Mouse (Mus musculus) cerebellum, adult 9-11 months (tissue): ENCODE measurements at regions not wholly inside any gene's neighbourhood (a gene's known extent, or its start where the extent isn't known, plus 50 kb on each side); places are given as distances from the start of the nearest gene placed in this dataset.

Source experiments
- DNase-seq: peaks from one replicate; pipeline ENCODE4 v3.0.0; 2022

DNA sequence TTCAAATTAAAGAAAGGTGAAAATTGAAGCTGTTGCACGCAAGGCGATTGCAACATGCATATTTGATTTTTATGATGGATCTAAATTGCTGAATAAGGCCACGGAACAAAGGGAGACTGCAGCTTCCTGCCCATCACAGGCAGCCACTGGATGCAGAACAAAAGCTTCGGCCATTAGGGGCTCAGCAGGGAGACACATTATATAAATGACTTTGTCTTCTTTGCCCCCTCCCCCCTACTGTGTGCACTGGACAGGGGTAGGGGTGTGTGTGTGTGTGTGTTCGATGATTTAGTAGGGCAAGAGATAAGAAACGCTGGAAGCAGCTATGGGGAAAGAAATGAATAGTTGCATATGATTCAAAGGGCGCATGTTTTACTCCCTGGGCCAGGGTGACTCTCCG is 481.2 kb upstream of the Pmfbp1 start:
- DNase-seq: no peak

DNA sequence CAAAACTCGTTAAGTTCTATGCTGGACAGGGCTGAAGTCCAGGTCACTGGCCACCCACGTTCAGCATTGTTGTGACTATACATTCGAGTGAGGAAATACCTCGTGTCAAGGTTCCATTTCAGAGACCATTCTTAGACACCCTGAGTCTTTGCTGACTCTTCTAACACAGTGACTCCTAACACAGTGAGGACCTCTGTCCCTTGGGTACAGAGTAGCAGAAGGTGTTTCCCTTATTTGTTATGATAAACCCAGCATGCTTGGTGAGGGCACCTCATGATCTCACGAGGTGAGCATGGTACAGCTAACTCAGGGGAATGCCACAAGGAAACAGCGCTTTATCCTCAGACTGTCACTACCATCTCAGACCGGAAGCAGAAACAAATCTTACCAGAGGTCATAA is 480.2 kb upstream of the Pmfbp1 start:
- DNase-seq: no peak

DNA sequence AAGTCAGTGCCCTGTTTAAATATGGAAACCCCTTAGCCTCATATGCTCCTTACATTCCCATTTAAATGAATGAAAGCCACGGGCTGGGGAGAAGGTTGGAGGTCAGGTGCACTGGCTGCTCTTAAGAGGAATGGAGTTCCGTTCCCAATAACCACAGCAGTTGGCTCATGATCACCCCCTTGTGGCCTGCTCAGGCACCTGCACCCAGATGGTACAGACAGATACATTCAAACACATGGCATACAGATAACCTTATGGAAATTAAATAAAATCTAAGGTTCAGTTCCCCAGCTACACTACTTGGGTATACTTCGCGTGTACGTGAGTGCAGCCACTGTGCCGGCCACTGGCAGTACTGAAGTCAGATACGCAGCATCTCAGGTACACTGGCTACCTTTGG is 479.1 kb upstream of the Pmfbp1 start:
- no peak for DNase-seq

DNA sequence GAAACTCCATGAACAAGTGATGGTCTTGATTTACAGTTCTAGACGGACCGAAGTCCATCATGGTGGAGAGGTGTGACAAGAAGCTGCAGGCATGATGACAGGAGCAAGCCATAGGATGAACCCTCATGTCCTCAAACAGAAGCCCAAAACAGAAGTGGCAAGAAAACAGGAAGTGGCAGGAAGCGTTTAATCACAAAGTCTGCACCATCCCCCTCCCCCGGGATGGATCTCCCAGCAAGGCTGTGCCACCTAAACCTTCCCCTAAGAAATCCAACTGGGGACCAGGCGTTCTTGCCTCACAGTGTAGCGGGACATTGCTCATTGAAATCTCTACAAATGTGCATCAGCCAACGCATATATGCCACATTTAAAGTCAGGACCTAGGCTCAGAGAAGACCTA is 474.3 kb upstream of the Pmfbp1 start:
- no peak for DNase-seq

DNA sequence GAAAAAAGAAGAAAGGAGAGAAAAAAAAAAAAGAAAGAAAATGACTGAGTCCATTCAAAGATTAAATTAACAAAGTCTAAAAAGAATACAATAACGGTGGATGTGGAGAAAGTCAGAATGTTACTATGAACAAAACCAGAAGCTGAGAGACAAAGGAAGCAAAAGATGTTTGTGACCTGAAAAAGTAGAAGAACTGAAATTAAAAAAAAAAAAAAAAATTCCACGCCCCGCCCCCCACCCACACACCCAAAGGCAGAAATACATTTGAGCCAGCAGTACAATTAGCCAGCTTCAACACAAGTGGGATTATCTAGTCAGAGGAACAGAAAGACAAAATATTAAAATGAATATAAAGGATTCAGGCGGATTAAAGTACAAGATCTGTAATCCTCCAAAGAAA is 473.7 kb upstream of the Pmfbp1 start:
- DNase-seq: no peak

DNA sequence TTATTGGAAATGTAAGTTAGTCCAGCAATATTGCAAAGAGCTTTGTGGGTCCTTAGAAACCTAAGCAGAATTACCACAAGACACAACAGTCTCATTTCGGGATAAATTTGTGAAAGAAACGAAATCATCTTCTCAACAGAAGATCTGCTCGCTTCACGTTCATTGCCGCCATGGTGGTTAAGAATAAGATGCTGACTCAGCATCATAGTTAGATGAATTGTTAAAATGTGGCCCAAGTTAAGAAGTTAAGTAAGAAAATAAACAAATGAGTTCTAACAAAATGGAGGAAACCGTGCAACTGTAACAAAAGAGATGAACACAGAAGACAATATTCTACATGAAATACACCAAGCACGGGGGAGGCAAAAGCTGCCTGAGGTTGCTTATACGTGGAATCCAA is 465.9 kb upstream of the Pmfbp1 start:
- DNase-seq: no peak

DNA sequence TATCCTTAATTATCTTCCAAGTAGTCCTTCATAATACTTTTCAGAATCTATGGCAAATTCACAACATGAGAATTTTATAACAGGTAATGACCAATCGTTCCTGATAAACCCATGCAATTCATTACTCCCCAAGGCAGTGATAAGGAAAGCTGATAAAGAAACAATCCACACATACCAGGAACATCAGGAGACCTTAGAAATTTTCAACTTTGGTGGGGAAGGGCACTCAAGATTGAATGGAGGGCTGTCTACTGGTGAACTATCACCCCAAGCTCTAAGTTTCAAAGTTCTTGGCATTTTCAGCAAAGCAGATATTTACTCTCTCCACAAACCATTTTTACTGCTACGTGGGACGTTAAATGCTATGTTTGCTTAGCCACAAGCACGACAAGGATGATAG is 440.2 kb upstream of the Pmfbp1 start:
- DNase-seq: no peak

DNA sequence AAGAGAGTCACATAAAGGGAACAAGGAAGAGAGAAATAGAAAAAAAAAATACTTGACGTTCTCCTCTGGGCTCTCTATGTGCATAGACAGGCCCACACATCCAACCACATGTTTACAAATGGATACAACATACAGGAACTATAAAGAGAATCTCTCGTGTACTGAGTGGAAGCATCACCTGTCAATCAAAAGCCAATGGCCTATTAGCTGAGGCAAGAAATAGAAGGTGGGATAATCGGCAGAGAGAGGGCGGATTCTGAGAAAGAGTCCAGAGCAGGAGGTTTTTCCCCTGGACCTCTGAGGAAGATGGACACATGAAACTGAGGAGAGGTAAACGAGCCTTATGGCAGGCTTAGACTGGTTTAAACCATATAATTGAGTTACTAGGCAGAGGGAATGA is 434.7 kb upstream of the Pmfbp1 start:
- no peak for DNase-seq

DNA sequence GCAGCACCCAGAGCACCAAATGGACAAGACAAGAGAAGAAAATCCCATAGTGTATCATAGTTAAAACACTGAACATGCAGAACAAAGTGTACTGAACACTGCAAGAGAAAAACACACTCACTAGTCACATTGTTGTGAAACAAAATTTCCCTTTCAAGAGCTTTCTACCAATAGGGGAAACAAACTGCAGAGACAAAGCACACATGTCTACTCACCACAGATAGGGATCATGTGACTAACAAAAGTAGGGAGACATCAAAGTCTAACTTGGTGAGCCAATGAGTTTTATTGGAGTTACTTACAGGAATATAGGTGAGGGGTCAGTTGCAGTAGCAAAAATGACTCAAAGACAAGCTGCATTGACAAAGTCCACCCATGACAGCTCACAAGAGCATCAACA is 431.5 kb upstream of the Pmfbp1 start:
- no peak for DNase-seq

DNA sequence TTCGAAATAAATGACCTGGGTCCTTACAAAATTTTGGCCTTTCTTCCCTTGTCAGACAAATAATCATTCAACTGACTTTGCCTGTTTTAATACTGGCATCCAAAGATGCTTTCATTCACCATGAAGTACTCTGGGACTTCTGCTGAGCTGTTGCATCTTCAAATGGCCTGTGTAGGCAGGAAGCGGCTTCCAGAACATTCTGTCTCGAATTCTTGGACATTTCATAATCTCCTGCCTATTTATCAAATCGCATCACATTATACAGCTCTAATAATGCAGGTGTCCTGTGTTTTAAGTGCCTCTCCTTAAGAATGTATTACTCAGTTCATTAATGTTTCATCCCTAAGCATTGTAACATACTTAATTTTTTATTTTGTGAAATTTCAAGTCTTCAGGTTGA is 420.1 kb upstream of the Pmfbp1 start:
- no peak for DNase-seq

DNA sequence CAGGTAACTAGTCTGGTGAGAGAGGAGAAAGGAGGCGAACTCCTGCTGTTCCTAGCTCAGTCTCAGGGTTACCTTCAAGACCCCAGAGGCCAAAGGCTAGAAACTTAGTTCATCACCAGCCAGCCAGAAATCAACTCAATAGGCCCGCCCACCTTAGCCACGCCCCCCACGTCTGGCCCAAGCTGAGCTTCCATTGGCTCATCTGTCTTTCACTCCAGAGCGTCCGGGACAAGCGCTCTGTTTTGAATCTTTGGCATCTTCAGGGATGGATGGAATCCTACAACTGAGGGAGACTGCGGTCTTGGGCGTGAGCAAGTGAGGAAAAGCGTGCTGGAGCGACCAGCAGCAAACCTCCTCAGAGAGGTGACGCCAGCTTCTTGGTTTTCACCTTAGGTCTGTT is 418.8 kb upstream of the Pmfbp1 start:
- DNase-seq: no peak

DNA sequence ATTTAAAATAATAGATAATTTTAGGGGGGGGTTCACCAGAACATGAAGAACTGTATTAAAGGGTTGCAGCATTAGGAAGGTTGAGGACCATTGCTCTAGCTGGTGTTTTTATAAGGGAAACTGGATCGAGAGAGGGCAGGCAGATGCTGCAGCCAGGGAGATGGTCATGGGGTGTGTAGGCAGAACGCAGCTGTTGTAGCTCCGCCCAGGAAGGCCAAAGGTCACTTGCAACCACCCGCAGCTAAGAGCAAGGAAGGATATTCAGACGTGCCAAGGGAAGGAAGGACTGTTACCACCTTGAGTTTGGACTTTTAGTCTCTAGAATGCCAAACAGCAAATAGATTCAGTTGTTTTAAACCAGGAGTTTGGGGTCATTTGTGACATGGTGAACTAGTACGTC is 414.6 kb upstream of the Pmfbp1 start:
- no peak for DNase-seq

DNA sequence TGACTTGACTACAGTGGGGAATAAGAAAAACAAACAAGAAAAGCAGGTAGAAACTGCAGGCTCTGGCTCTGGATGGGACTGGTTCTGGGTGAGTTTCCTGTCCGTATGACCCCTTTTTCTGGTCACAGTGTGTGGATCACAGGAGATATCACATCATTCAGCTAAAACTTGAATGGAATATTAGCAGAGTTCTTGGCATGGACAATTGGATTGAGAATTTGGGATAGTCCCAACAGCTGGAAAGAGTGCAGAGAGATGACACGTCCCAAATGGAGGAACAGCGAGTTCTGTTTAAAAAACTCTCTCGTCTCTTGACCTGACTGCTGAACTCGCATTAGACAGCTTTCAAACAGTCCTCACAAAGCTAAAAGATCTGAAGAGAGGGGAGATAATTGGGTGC is 412.5 kb upstream of the Pmfbp1 start:
- no peak for DNase-seq

DNA sequence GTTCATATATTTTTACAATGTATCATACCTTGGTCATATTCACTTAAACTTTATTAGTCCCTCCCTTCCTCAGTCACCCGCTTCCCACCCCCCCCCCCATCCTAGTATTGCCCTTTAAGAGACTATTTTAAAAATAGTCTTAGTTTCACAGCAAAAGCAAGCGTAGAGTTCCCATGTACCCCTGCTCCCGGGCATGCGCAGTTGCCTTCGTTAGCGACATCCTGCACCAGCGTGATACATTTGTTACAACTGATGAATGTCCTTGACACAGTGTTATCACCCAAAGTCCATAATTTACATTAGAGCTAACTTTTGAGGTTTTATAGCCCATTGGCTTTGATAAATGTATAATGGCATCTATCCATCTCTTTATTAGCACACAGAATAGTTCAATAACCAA is 408.7 kb upstream of the Pmfbp1 start:
- DNase-seq: no peak

DNA sequence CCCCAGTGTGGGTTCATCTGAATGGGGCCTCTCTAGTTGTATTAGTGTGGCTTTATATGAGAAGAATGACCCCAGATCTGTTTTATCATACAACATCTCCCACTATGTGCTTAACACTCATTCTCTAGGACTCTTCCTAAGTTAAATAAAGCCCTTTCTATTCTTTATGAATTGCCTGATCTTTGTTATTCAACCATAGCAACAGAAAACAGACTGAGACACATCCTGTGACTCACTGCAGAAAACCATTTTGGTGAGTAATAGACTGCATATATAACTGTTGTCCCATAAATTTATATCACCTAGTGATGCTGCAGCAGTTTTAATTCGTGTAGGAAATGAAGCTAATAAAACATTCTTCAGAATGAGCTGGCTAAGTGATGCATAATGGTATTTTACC is 406.0 kb upstream of the Pmfbp1 start:
- no peak for DNase-seq

DNA sequence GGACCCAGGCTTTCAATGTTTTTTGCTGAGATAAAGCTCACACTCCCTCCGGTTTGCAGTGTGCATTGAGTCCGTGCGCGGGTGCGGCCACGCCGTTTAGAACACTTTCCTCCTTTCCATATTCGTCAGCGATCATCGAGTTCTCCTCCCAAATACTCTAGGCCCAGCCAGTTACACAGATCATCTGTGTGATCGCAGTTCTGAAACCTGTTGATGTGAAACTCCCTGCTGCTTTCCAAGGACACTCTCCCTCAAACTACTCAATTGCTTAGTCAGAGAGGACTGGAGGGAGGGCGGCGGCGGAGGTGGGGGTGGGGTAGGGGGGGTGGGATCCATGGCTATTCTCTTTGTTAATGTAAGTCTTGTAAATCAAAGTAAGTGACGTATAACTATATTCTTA is 394.2 kb upstream of the Pmfbp1 start:
- DNase-seq: no peak

DNA sequence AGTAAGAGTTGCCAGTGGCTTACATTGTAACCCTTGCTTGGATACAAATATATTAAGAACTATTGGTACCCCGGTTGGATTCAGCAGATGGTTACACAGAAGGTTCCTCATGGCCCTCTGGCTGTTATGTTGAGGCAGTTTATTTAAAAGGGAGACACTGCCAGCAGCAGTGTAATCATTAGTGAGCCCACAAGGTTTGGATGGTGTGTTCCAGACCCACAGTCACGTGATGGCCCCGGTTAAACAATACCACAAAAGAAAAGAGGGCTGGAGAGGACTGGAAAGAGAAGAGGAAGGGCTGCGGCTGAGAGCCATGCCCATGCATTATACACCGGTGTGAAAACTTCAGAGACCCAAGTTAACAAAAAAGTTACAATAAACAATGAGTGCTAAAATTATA is 392.4 kb upstream of the Pmfbp1 start:
- no peak for DNase-seq

DNA sequence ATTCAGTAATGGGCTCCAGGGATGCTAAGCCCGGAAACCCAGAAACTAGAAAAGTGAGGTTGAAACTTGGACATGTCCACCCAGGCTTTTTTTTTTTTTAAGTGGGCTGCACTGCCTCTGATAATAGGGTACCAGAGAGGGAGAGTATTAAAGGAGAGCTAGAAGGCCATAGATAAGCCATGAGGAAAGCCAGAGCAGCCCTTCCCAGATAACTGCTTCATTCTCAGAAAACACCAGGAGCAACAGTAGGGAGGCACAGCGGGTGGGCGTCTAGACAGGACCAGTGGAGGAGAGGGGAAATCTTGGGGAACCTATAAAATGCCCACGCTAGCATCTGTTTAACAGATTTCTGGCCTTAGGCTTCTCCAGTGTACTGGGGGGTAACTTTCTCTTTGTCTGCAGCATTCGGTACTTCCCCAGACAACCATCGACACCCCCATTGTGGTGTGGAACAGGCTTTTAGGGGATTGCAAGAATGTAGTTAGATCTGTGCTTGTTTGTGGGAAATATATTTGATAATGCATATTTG is 389.0 kb upstream of the Pmfbp1 start:
- no peak for DNase-seq

DNA sequence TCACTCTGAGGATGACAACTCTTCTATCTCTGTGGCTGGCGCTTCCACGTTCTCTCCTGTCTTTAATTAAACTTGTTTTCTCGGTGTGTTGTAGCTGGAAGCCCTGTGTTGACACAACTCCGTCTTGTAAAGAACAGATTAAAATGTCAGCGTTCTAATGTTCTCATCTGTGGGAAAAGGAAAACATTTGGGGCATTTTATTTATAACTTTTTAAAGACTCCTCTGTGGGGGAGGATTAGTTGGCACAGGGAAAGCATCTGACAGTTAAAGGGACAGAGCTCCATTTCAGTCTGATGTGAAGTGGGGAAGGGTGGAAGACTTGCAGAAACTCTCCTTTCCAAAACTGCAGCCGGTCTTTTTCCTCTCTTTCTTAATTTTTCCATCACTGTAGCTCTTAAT is 388.1 kb upstream of the Pmfbp1 start:
- no peak for DNase-seq

DNA sequence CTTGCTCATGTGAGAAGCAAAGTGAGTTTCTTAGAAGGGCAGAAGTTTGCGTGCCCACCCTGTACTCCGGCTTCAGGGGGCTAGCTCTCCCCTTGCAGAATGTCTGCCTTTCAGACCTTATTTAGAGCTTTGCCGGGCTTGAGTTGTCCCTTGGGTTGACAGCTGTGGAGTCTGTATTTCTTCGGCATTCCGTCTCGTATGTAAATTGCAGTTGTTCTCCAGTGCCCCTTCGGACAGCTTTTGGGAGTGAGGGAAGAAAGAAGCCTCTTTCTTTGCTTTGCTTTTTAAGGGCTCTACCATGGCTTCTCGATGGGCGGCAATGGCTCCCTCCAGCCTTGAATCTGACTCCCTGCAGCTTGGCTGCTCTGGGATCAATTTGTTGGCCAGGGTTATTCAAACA is 386.9 kb upstream of the Pmfbp1 start:
- no peak for DNase-seq

DNA sequence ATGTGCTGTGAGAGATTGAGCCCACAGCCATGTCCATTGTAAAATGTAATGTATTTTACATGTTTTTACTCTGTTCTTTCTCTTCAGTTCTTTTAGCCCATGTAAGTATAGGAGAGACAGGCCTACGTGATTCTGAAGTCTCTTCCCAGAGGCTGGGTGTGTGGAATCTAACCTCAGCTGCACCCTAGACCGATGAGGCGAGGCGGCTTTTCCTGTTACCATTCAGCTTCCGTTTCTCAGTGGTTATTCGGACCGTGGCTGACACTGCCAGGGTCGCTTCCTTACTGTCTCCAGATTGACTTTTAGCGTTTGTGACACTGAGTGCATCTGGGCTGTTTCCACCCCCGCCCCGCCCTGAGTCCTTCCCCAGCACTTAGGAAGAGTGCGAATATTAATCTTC is 386.1 kb upstream of the Pmfbp1 start:
- no peak for DNase-seq

DNA sequence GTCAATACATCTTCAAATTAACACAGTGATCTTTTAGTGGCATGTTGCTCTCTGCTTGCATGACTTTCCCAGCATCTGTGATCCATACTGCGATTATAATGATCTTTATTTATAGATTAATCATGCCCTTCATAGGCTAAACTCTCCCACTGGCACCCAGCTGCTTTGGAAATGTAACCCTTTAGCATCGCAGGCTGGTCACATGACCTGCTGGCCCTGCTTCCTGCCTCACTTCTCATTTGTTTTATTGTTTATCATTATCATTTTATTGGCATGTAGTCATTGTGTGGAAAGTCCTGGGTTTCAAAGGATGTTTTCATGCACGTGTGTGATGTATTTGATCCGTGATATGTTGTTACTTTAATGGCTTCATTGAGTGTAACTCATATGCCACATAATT is 384.4 kb upstream of the Pmfbp1 start:
- no peak for DNase-seq

DNA sequence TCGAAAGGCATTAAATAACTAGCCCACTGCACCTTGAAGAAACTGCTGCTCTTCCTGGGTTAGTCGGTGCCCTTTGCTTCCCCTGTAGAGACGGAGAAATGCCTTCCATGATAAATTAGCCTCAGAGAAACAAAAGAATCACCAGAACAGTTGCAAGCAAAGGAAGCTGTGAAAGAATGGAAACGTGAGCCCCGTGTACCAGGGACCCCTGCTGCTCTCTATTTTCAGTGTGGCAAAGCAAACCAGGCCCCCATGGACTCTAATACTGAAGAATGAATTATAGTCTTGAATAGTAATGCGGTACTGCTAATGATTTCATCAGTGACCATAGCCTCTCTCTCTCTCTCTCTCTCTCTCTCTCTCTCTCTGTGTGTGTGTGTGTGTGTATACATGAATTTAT is 372.1 kb upstream of the Pmfbp1 start:
- no peak for DNase-seq

DNA sequence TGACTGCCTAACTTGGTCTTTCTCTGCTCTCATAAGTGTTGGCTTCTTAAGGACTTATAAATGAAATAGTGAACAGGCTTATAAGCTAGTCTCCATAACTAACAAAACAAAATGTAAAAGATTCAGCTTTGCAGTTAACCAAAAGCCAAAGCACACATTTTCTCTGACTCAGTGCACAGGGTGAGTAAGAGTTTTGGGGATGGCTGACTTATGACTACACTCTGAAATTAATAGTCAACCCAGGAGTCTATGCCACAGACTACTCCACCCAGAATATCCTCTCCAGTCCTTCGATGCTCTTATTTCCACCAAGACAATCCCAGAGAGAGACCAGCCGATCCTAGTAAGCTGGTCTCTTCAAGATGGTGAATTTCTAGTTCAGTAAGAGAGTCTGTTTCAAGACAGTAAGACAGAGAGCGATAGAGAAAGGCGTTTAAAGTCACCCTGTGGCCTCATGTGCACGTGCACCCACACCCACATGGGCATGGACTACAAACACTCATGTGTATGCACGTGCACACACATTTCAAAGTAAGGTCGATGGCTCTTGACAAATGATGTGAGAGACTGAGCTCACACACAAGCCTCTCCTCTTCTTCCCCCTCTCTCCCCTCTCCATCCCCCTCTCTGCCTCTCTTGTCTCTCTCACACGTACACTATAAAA is 351.2 kb upstream of the Pmfbp1 start:
- no peak for DNase-seq

DNA sequence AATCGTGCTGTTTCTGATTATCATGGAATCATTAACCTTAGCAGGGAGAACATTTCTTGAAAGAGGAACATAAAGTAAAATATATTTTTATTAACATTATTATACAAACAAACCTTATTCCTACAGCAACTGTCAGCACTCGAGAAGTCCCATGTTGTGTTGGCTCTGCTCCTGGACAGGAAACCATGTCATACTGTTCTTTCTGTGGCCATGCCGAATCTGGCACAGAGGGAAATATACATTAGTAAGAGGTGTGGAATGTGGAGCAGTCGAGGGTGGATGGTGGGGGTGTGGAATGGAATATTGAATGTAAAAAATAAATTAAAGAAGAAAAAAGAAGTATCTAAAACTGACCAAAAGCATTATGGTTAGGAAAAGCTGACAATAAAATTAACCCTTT is 342.1 kb upstream of the Pmfbp1 start:
- DNase-seq: no peak

DNA sequence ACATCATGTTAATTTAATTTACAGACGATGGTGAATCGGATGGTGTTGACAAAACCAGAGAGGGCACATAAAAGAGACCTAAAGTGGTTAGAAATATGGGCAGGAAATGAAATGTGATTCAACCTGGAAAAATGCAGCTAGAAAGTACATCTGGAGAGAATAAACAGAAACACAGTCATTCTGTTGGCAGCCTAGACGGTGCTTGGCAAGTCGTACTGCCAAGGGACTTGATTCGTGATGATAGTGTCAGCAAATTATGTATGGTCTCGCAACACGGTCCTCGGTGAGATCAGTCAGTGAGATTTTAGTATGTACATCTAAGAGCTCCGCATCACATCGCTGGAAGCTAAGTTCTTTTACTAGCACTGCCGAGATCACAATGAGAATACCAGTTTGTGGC is 338.3 kb upstream of the Pmfbp1 start:
- DNase-seq: no peak
